Mouse (Mus musculus): ENCODE data around the gene Gm42906.

Gm42906 gene

GRCm38 (mm10) chr5:151232576-151233299 lies 195.2 kb downstream of the Gm42906 start:
- no peak for DNase-seq (ENCODE audit: low spot score)

GRCm38 (mm10) chr5:151231861-151232260 lies 196.1 kb downstream of the Gm42906 start:
- DNase-seq (ENCODE audit: low spot score), result no peak

- no peak for DNase-seq (ENCODE audit: low spot score)
Observed at GRCm38 (mm10) chr5:151231411-151231810, 196.6 kb downstream of the Gm42906 start.

GRCm38 (mm10) chr5:151230427-151230826 lies 197.5 kb downstream of the Gm42906 start:
- no peak for DNase-seq (ENCODE audit: low spot score)

DNA sequence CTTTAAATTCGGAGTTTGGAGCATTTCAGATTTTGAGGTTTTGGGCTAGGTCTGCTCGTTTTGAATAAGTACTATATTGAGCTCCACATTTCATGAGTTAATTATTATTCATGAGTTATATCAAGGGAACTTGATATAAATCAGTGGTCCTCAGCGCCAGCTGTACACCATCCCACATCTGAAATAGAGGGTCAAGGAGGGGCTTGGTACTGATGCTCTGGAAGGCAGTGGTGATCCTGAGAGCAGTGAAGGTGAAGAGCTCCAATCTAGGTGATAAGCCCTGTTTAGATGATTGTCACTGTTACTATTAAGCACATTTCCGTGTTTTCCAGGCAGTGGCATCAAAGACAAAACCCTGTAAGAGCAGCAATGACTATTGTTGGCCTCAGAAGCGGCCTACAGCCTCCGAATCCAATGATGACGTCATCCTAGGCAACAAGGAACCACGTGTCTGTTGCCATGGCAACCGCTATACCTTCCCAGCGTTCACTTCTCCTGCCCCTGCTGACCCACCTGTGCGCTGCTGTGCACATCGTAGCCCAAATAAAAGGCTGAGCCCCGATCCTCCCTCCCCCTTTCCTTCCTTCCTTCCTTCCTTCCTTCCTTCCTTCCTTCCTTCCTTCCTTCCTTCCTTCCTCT lies 199.5 kb downstream of the Gm42906 start:
- no peak for DNase-seq (ENCODE audit: low spot score)

DNA sequence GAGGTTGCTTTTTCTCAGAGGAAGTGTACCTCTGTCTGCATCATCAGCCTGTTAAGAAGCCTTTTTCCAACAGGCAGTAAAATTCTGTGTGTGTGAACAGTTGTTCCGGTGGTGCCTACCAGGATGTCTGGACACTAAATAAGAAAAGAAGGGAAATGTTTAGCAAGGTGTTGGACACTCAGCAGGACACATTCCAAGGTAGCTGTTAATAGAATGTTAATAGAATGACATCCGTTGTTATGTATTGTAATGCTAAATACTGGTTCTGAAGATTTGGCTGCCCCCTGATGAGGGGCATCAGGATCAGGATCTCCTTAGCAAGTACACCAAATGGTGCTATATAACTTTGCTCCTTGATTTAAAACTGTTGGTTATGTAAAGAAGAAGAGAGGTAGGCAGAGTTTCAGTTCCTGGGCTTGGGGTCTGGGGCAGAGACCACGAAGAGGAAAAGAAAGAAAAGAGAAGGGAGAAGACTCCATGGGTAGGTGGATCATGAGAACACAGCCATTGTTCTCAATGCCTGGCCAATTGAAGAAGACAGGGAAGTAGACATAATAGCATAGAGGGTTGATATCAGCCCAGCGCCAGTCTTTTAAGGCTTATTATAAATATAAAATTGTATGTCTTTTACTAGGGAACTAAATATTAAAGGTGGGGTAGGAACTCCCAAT lies 204.1 kb downstream of the Gm42906 start:
- no peak for DNase-seq (ENCODE audit: low spot score)

DNA sequence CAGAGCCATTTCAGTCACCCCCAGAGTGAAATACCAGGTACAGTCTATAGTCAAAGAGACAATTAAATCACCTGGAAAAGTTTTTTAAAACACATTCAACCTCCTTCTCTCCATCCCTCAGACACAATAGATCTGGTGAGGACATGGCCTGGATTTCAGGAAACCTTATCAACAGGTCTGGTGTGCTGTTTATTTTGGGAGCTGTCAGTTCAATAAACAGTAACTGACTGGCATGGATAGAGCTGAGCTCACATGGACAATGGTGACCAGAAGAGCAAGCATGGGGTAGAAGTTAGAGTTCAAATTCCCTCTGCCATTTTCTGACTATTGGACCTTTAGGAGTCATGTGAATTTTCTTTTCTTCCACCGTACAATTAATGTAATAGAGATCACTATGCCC lies 205.2 kb downstream of the Gm42906 start:
- no peak for DNase-seq (ENCODE audit: low spot score)

- no peak for DNase-seq (ENCODE audit: low spot score)
Observed at GRCm38 (mm10) chr5:151218689-151219115, 209.3 kb downstream of the Gm42906 start.

GRCm38 (mm10) chr5:151213097-151213496 lies 214.9 kb downstream of the Gm42906 start:
- DNase-seq (ENCODE audit: low spot score), result no peak

GRCm38 (mm10) chr5:151210869-151211268 lies 217.1 kb downstream of the Gm42906 start:
- DNase-seq (ENCODE audit: low spot score), result no peak

GRCm38 (mm10) chr5:151210060-151210459 lies 217.9 kb downstream of the Gm42906 start:
- no peak for DNase-seq (ENCODE audit: low spot score)

- DNase-seq (ENCODE audit: low spot score), result no peak
Observed at GRCm38 (mm10) chr5:151205017-151205416, 222.9 kb downstream of the Gm42906 start.

GRCm38 (mm10) chr5:151202925-151203324 lies 225.0 kb downstream of the Gm42906 start:
- DNase-seq (ENCODE audit: low spot score), result peak; percentile 66

- DNase-seq (ENCODE audit: low spot score), result no peak
Observed at GRCm38 (mm10) chr5:151201220-151201619, 226.7 kb downstream of the Gm42906 start.

GRCm38 (mm10) chr5:151199235-151199634 lies 228.7 kb downstream of the Gm42906 start:
- no peak for DNase-seq (ENCODE audit: low spot score)

DNA sequence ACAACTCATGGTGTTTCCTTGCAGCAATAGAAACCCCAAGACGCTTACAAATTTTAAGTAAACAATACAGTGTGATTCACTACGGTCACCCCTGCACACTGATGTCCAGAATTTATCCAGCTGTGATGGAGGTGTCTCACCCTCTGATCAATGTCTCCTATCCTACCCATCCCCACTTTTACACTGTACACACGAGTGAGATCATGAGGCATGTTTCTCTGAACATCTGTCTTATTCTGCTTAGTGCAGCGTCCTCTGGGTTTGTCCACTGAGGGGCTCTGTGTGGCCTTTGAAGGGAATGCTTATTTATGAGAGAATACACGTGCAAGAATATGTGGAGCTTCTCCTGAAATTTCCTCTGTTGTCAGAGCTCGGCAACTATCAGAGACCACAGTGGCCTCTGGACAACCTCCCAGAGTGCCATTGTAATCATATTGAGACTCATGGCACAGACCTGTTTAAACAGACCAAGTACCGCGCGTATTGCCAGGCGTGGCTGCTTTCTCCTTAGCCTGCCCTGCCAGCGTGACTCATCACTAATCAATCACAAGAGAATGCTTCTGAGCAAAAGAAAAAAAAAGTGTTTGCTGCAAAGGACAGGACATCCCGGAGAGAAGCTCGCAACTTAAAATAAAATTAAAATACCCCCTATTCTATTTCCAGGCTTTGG lies 231.2 kb downstream of the Gm42906 start:
- peak; percentile 62 for DNase-seq (ENCODE audit: low spot score)

DNA sequence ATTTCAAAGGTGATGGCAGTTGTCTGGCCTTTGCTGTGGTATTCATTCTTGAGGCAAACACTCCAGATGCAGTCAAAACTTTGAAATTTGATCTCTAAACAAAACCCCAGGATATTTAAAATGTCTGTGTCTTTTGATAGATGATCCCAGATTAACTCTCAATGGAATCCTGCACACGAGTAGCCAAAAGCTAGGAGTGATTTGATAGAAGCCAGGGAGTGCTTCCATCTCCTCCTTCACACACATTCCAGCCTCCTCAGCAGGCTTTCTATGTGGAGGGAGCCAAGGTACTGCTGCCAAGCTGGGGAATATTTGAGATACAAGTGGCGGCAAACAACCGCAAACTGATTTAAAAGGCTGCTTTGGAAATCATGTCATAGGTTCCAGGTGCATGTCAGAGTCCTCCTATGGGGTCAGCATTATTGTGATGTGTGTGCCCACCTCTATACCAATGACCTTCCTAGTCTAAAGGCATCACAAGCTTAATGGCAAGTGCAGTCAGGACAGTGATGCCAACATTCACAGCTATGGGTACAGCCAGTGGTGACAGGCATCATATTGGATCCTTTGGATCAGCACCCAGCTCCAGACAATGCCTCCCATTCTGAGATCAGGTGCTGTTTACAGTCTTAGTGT lies 234.0 kb downstream of the Gm42906 start:
- peak; percentile 36 for DNase-seq (ENCODE audit: low spot score)

DNA sequence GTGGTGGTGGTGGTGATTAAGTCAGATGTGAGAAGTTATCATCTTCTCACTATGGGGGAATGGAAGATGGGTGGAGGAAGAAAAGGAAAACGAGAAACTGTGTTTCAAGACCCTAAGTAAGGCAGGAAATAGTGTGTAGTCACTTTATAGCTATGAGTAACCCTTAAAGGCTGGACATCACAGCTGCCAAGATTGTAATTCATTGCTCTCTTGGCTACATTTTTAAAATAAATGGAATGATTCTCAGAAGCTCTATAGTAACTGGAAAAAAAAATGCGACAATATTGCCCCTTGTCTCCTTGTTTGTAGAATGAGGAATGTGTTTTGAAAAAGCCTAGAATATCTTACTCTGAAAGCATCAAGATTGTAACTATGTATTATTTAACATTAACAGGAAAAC lies 235.7 kb downstream of the Gm42906 start:
- no peak for DNase-seq (ENCODE audit: low spot score)

- no peak for DNase-seq (ENCODE audit: low spot score)
Observed at GRCm38 (mm10) chr5:151190764-151191163, 237.2 kb downstream of the Gm42906 start.

DNA sequence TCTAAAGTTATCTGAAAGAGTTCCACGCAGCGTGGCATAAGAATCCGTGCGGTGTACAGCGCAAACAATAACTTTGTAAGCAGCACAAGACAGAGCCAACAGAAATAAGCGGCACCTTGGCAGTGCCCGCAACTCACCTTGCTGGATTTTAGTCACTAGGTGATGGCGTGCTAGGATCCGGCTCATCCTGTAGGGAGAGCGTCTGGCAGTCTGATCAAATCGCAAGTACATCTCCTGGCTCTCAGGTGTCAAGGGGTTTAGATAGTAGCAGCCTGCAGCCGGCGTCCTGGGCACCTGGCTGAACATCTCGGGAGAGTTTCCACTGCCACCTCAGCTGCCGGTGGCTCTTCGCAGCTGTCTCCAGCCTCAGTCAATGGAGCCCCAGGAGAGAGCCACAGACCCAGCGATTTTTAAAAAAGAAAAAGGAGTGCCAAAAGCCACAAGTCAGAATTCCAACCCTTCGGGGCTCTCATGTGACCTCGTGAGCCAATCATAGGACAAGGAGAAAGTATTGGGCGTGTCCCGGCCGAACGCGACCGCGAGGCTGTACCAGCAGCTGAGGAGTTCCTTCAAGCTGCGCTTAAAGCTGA lies 238.1 kb downstream of the Gm42906 start:
- peak; percentile 85 for DNase-seq (ENCODE audit: low spot score)

DNA sequence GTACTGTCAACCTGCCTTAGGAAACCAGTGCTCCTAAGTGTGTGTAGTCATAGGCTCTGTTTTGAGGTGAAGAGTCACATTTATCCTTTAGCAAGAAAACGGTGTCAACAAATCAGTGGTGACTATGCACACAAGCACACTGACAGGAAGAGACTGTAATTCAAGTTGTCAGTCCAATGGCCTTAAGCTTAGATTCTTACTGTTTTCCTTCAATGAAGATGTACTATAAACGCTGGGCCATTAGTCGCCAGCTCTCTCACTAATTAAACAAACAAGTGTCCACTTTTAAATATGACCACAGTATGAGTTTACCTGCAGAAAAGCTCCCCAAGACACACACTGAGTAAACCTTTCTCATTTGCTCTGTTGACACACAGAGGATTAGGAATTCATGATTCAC lies 238.6 kb downstream of the Gm42906 start:
- DNase-seq (ENCODE audit: low spot score), result no peak

DNA sequence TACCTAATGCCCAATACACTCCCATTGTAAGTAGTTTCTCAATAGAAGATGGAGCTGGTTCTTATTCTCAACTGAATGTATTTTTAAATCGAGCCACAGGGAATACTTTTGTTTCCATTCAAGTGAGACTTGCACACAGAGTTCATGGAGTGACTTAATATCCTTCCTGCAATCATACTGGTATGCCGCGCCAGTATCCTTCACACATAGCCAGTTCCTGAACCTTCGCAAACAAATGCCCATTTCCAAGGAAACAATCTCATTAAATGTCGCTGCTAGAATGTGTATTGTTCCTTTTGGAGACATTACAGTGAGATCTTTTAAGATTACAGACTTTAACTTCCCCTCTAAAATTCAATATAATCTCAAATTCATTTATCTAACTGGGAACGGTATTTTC lies 239.3 kb downstream of the Gm42906 start:
- peak; percentile 59 for DNase-seq (ENCODE audit: low spot score)

All from lung, postnatal 25 days (tissue).